Mouse (Mus musculus) heart, embryonic 16.5 days (tissue): ENCODE results near the gene Hjurp. TPM values are rescaled to one million over a fixed set of nuclear protein-coding genes. Genes with fewer than 3 reads are reported as not detected.
A peak's percentile ranks its signal among the peaks of the same experiment; 100 is the strongest.

Experiments used
- ATAC-seq: fragments of 200-750 bp; cut with Nextera tagmentation; replicated peaks from 2 replicates; pipeline ENCODE4 v1.8.0; 2017; ENCODE audit warnings: moderate number of reproducible peaks; ENCODE audit not compliant: insufficient read depth, low FRiP score; ENCODE audit errors: extremely low read depth
- H3K27ac ChIP-seq: fragments of 300-500 bp; sonication (generic); 2 replicates; pipeline ENCODE4 v1.5.1; 2014; ENCODE audit warnings: mild to moderate bottlenecking, low read length, control low read depth, moderate library complexity
- H3K27me3 ChIP-seq: fragments of 300-500 bp; sonication (generic); 2 replicates; pipeline ENCODE4 v1.6.1; 2014; ENCODE audit warnings: low read length, mixed read lengths; ENCODE audit not compliant: control insufficient read depth, insufficient read depth
- H3K36me3 ChIP-seq: fragments of 300-500 bp; sonication (generic); 2 replicates; pipeline ENCODE4 v1.6.1; 2014; ENCODE audit not compliant: control insufficient read depth, insufficient read depth
- H3K4me1 ChIP-seq: fragments of 300-500 bp; sonication (generic); 2 replicates; pipeline ENCODE4 v1.6.1; 2014; ENCODE audit warnings: low read length, mixed read lengths; ENCODE audit not compliant: control insufficient read depth, insufficient read depth
- H3K4me2 ChIP-seq: fragments of 300-500 bp; sonication (generic); 2 replicates; pipeline ENCODE4 v1.6.1; 2014; ENCODE audit warnings: low read depth, mild to moderate bottlenecking, control low read depth, low read length
- H3K4me3 ChIP-seq: fragments of 300-500 bp; sonication (generic); 2 replicates; pipeline ENCODE4 v1.5.1; 2014; ENCODE audit warnings: mild to moderate bottlenecking, control low read depth, low read length
- H3K9ac ChIP-seq: fragments of 300-500 bp; sonication (generic); 2 replicates; pipeline ENCODE4 v1.6.1; 2014; ENCODE audit warnings: low read length, control low read depth
- H3K9me3 ChIP-seq: fragments of 300-500 bp; sonication (generic); replicated peaks from 2 replicates; pipeline ENCODE4 v1.6.1; 2016; ENCODE audit warnings: low read length; ENCODE audit not compliant: control insufficient read depth
- WGBS: fragments of 180-500 bp; shearing (Covaris S2); extraction: QIAGEN DNeasy Blood & Tissue Kit; methylation state at CpG from one replicate; pipeline ENCODE4 v1.1.7; 2014; 5-methylcytosine and 5-hydroxymethylcytosine counted together
- polyA plus RNA-seq: library from polyadenylated mRNA; unstranded; fragments of >200 nt; fragmentation: Nextera tagmentation; extraction: Ambion mirVana; gene quantifications from 2 replicates; pipeline ENCODE4 v1.2.1, GENCODE M21; 2015

Hjurp gene
- 108 and 117 TPM in 2 replicates for polyA plus RNA-seq

GRCm38 (mm10) chr1:88277098-88277817 is at the start of gene Hjurp, which contains the start of gene Trpm8:
Gene Hjurp (minus strand): TSS chr1:88277633.
Gene Trpm8 (plus strand): TSS chr1:88277661.
- ATAC-seq, result peak; percentile 97
- Histone ChIP-seq H3K27me3 (no peaks in the 10 kb centered on the region), H3K9ac (peak within 1 kb of the TSS; percentile 86), H3K27ac (peak within 1 kb of the TSS; percentile 90), H3K9me3 (peaks cover 3% of the 10 kb centered on the region; the same call in 1 of the 2 replicates), H3K4me1 (peaks cover 17% of the 10 kb centered on the region), H3K4me3 (peak within 1 kb of the TSS; percentile 64), H3K36me3 (peaks cover 24% of the 10 kb centered on the region), H3K4me2 (peak within 1 kb of the TSS; percentile 71)
- under 1% methylated on average over 50 of the region's 50 CpGs for WGBS

GRCm38 (mm10) chr1:88323101-88323500 is 45.7 kb upstream of the Hjurp start:
- Histone ChIP-seq H3K27ac (no peak overlapping the region), H3K4me1 (no peaks in the 10 kb centered on the region), H3K4me2 (no peak overlapping the region), H3K27me3 (no peaks in the 10 kb centered on the region), H3K36me3 (no peaks in the 10 kb centered on the region), H3K9ac (no peak overlapping the region), H3K4me3 (no peak overlapping the region), H3K9me3 (no peaks in the 10 kb centered on the region)
- ATAC-seq, result no peak
- 72% methylated on average over 3 of the region's 3 CpGs for WGBS

GRCm38 (mm10) chr1:88322146-88322545 is 44.7 kb upstream of the Hjurp start:
- Histone ChIP-seq H3K27me3 (no peaks in the 10 kb centered on the region), H3K4me2 (no peak overlapping the region), H3K9ac (no peak overlapping the region), H3K4me3 (no peak overlapping the region), H3K36me3 (no peaks in the 10 kb centered on the region), H3K27ac (no peak overlapping the region), H3K4me1 (no peaks in the 10 kb centered on the region), H3K9me3 (no peaks in the 10 kb centered on the region)
- no peak for ATAC-seq

GRCm38 (mm10) chr1:88320821-88321395 is 43.5 kb upstream of the Hjurp start:
- H3K27ac ChIP-seq, result no peak overlapping the region
- no peak overlapping the region for H3K9ac ChIP-seq
- no peaks in the 10 kb centered on the region for H3K9me3 ChIP-seq
- no peak overlapping the region for H3K4me2 ChIP-seq
- H3K4me3 ChIP-seq, result no peak overlapping the region
- no peaks in the 10 kb centered on the region for H3K27me3 ChIP-seq
- no peaks in the 10 kb centered on the region for H3K4me1 ChIP-seq
- ATAC-seq, result no peak
- WGBS, result 69% methylated on average over 7 of the region's 7 CpGs
- H3K36me3 ChIP-seq, result no peaks in the 10 kb centered on the region

- no peak overlapping the region for H3K4me3 ChIP-seq
- no peak overlapping the region for H3K4me2 ChIP-seq
- no peak overlapping the region for H3K9ac ChIP-seq
- 66% methylated on average over 6 of the region's 6 CpGs for WGBS
- ATAC-seq, result no peak
- no peaks in the 10 kb centered on the region for H3K36me3 ChIP-seq
- no peak overlapping the region for H3K27ac ChIP-seq
- no peaks in the 10 kb centered on the region for H3K27me3 ChIP-seq
- no peaks in the 10 kb centered on the region for H3K4me1 ChIP-seq
- H3K9me3 ChIP-seq, result no peaks in the 10 kb centered on the region
Measured at GRCm38 (mm10) chr1:88318531-88319060, 41.2 kb upstream of the Hjurp start.

- H3K27ac ChIP-seq, result no peak overlapping the region
- no peaks in the 10 kb centered on the region for H3K9me3 ChIP-seq
- H3K9ac ChIP-seq, result no peak overlapping the region
- H3K4me1 ChIP-seq, result no peaks in the 10 kb centered on the region
- 85% methylated on average over 1 of the region's 1 CpGs for WGBS
- no peaks in the 10 kb centered on the region for H3K27me3 ChIP-seq
- H3K36me3 ChIP-seq, result no peaks in the 10 kb centered on the region
- ATAC-seq, result no peak
- H3K4me3 ChIP-seq, result no peak overlapping the region
- H3K4me2 ChIP-seq, result no peak overlapping the region
Measured at GRCm38 (mm10) chr1:88317279-88317678, 39.8 kb upstream of the Hjurp start.

- 57% methylated on average over 3 of the region's 3 CpGs for WGBS
Measured at GRCm38 (mm10) chr1:88310349-88310748, 32.9 kb upstream of the Hjurp start.

GRCm38 (mm10) chr1:88309905-88310304 is 32.5 kb upstream of the Hjurp start:
- WGBS, result 38% methylated on average over 3 of the region's 3 CpGs
- no peaks in the 10 kb centered on the region for H3K4me1 ChIP-seq
- H3K27me3 ChIP-seq, result no peaks in the 10 kb centered on the region
- no peak for ATAC-seq
- no peak overlapping the region for H3K4me2 ChIP-seq
- peaks cover 40% of the 10 kb centered on the region for H3K9me3 ChIP-seq
- no peaks in the 10 kb centered on the region for H3K36me3 ChIP-seq
- no peak overlapping the region for H3K4me3 ChIP-seq
- H3K9ac ChIP-seq, result no peak overlapping the region
- no peak overlapping the region for H3K27ac ChIP-seq

More at GRCm38 (mm10) chr1:88310349-88310748, 32.9 kb upstream of the Hjurp start:
- no peak overlapping the region for H3K4me2 ChIP-seq
- no peaks in the 10 kb centered on the region for H3K27me3 ChIP-seq
- no peak overlapping the region for H3K9ac ChIP-seq
- no peak overlapping the region for H3K4me3 ChIP-seq
- ATAC-seq, result no peak
- no peaks in the 10 kb centered on the region for H3K4me1 ChIP-seq
- peaks cover 36% of the 10 kb centered on the region for H3K9me3 ChIP-seq
- H3K27ac ChIP-seq, result no peak overlapping the region
- no peaks in the 10 kb centered on the region for H3K36me3 ChIP-seq

GRCm38 (mm10) chr1:88309020-88309419 is 31.6 kb upstream of the Hjurp start:
- WGBS, result 44% methylated on average over 2 of the region's 2 CpGs
- H3K27ac ChIP-seq, result no peak overlapping the region
- no peak overlapping the region for H3K9ac ChIP-seq
- no peak for ATAC-seq
- no peaks in the 10 kb centered on the region for H3K4me1 ChIP-seq
- H3K4me3 ChIP-seq, result no peak overlapping the region
- no peak overlapping the region for H3K4me2 ChIP-seq
- no peaks in the 10 kb centered on the region for H3K27me3 ChIP-seq
- H3K36me3 ChIP-seq, result no peaks in the 10 kb centered on the region
- H3K9me3 ChIP-seq, result peaks cover 47% of the 10 kb centered on the region
